Mouse (Mus musculus): Measurements from ENCODE around the gene Fgl2. TPM values are rescaled to one million over a fixed set of nuclear protein-coding genes. Genes with fewer than 3 reads are reported as not detected.

Gene Fgl2
- total RNA-seq, 2 experiments from 2014 or later: 1.8 to 1.9 TPM

DNA sequence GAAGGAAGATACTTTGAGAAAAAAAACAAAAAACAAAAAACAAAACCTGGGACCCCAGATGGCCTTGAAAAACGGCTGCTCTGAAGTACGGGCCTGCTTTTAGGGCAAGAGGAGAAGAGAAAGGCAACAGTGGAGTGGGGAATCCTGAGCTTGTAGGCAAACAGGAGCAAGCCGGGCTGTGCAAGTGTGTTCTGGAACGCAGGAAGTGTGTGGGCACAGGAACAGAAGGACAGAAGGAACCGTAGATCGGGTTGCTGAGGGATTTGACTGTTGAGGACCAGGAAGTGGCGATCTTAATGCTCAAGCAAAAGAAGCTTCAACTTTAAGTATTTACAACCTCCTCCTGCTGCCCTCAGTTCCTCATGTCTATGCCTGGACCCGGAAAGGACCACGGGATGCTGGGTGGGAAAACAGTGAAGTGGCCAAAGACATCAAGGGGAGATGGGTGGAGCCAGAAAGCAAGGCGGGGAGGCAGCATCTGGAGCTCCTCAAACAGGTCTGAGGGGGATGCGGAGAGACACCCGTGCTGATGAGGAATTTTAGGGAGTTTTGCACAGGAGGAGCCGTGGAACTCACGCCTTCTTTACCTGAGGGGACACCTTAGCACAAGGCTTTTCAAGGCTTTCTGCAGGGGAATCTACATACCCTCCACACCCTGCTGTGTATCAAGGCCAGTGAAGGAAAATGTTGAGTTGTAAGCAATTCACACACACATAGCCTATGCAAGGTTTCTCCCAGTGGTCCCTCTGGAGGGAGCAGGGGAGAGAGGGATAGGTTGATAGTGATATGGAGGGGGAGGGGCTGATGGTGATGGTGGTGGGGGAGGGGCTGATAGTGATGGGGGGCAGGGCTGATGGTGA, 11.2 kb downstream of the Fgl2 start:
- DNase-seq: no peak
- intact Hi-C loops (cut with DNase I): no loop called here

- intact Hi-C loops (cut with DNase I): no loop called here
- DNase-seq: no peak
These were observed 12.0 kb downstream of the Fgl2 start for GRCm38 (mm10) chr5:21384252-21384960.

DNA sequence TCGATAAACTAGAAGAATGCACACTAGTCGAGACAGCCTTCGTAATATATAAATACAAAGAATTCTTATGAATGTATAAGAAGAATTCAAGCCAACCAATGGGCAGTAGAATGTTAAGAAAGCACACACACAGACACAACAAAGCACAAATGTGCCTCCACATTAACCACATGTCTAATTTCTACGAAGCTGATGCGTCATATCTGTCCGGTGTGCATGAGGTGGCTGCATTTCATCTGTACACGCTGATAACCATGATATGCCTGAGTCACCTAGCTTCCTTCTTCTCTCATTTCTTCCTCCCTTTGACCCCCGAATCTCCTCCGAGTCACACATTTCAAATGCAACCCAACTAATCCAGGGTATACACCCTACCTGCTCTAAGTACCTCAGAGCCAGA, 12.5 kb downstream of the Fgl2 start:
- intact Hi-C loops (cut with DNase I): no loop called here

DNA sequence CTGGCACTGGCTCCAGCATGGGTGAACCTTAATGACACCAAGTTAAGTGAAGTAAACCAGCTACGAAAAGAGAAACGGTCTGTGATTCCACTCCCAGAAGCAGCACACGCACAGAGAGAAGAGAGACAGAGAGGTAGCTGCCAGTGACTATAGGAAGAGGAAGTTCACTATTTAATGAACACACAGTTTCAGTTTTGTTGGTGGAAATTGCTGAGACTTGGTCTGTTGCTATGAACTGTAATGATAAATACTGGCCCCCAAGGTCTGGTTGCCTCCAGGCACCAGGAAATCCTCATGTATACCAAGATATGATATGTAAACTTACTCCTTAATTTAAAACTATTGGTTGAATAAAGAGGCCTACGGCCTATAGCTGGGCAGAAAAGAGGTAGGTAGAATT, 14.0 kb downstream of the Fgl2 start:
- intact Hi-C loops (cut with DNase I): no loop called here
- DNase-seq: no peak

More for the DNA sequence above, 12.5 kb downstream of the Fgl2 start:
- no peak for DNase-seq

DNA sequence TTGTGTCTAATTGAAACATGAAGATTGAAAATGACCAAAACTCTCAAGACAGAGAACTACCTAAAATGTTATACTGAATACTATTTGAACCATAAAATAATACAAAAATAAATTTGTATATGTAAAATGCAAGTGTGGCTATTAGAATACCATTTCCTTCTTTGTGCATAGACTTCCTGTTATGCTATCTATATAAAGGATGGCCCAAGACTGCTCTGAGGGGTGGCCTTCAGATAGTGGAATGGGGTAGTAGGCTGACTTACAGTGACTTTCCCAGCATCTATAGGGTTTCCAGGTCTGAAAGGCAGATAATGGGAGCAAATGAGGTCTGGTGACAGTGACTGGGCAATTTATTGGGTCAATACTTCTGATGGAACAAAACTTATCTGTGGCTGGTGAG, 14.9 kb downstream of the Fgl2 start:
- DNase-seq: no peak
- intact Hi-C loops (cut with DNase I): no loop called here

- intact Hi-C loops (cut with DNase I): no loop called here
- no peak for DNase-seq
These were observed 16.4 kb downstream of the Fgl2 start for GRCm38 (mm10) chr5:21388855-21389254.

DNA sequence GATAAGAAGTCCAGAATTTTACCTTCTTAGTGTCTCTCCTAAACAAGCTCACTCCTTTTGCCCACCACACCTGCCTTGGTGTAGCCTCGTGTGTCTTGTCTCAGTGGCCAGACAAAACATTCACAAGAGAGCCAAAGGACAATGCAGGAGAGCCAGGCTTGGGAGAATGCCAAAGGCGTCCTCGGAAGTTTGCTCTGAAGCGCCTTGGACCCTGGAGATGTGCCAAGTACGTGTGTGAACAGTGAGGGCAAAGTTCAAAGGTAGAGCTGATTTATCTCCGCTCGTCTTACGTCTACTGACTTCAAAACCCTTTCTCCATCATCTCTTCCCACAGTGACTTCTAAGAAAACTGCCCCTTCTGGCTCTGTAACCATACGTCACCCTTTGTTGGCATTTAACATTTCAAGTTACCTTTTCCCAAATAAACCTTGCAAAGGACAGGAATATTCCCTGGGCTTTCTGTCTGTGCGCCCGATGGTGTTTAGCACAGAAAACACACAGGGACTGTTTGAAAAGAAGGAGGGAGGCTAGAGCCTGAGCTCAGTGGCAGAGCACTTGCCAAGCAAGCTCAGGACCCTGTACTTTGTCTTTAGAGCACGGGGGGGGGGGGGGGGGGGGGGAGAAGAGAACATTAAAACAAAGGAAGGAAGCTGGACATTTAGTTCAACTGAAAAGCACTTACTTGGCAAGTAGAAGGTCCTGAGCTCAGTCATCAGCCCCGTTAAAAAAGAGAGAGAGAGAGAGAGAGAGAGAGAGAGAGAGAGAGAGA, 19.4 kb downstream of the Fgl2 start:
- DNase-seq: no peak
- intact Hi-C loops (cut with DNase I): no loop called here

- intact Hi-C loops (cut with DNase I): no loop called here
- DNase-seq: no peak
These were observed 22.1 kb downstream of the Fgl2 start for GRCm38 (mm10) chr5:21394562-21394961.

GRCm38 (mm10) chr5:21395205-21395840, 22.9 kb downstream of the Fgl2 start:
- intact Hi-C loops (cut with DNase I): no loop called here
- DNase-seq: no peak

- intact Hi-C loops (cut with DNase I): no loop called here
These were observed 38.8 kb downstream of the Fgl2 start for GRCm38 (mm10) chr5:21411261-21411666.

DNA sequence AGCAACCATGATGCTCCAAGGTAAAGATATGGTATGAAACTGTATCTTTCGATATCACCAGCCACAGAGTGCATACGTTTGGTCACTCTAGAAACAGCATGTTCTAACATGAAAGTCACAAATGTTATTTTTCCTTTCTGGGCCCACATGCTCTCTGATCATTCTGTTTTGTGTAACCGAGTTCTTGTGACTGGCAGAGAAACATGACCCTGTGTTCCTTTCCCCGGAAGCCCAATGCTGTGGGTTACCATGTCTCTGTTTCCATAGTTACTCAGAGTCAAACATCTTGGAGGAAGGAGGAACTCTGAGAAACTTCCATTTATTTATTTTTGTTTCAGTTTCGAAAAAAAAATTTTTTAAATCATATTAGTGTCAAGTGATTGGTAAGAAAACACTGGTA, 39.6 kb downstream of the Fgl2 start:
- intact Hi-C loops (cut with DNase I): no loop called here
- no peak for DNase-seq

More at GRCm38 (mm10) chr5:21411261-21411666, 38.8 kb downstream of the Fgl2 start:
- no peak for DNase-seq

- no peak for DNase-seq
- intact Hi-C loops (cut with DNase I): no loop called here
These were observed 40.9 kb downstream of the Fgl2 start for GRCm38 (mm10) chr5:21413322-21413721.

DNA sequence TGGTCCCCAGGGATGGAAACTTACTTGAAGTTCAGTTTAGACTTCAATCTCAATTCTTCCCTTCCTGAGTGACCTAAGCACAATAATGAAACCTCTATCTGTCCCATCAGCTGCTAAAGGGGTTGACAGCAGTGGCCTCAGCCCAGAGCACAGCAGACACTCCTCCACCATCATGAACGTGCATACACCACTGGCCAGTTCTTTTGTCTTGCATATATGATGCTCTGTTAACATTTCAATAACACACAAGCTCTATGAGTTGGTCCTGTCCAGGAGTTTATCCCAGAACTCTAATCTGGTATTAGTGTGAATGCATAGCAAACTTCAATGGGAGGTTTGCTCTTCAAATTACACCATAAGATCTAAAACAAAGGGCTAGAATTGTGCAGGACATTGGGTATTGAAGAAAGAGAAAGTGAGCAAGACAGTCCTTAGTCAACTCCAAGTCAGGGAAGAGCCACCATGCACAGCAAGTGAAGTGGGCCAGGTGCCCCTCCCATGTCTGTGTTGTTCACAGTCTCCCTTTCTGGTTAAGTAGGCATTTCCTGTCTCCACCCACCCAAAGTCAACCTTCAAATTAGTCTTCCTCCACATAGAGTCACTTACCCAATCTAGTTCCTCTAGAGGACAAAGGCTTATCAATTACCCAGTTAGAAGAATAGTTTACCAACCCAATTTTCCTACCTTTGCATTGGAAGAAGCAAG, 41.8 kb downstream of the Fgl2 start:
- intact Hi-C loops (cut with DNase I): no loop called here
- no peak for DNase-seq

DNA sequence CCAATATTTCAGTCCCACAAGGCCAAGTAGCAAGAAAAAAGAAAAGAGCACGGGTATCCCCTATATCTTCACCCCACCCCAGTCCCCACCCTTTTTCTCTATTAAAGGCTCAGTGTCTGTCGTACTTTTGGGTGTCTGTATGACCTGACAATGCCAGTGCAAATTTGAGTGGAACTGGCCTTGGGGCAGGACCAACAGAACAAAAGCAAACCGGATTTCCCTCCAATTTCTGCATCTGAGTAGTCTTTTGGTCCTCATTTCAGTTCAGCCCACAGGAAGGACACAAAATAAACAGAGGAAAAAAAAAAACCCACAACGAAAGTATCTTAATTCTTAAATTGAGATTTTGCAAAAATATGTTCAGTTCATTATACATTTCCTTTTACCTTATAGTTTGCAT, 46.2 kb downstream of the Fgl2 start:
- no peak for DNase-seq
- intact Hi-C loops (cut with DNase I): no loop called here

DNA sequence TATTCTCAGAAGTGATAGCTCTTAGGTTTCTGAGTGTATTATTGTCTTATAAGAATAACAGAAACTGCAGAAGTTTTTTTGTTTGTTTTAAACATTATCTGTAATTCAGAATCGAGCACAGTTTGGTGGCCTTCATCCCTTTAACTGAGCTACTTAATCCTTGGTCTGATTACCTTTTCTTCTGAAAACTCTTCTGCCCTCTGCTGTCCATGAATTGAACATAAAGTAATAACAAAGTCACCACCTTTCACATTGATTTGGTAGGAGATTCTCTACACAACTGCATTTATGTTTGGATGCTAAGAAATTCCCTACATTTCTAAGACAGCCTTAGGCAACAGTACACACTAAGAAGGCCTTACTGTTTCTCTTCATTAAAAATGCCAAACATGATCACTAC, 48.2 kb downstream of the Fgl2 start:
- intact Hi-C loops (cut with DNase I): loop anchor here (5.0 kb wide), 1 partner anchor 158 kb away; no protein-coding TSS in a partner anchor
- no peak for DNase-seq

DNA sequence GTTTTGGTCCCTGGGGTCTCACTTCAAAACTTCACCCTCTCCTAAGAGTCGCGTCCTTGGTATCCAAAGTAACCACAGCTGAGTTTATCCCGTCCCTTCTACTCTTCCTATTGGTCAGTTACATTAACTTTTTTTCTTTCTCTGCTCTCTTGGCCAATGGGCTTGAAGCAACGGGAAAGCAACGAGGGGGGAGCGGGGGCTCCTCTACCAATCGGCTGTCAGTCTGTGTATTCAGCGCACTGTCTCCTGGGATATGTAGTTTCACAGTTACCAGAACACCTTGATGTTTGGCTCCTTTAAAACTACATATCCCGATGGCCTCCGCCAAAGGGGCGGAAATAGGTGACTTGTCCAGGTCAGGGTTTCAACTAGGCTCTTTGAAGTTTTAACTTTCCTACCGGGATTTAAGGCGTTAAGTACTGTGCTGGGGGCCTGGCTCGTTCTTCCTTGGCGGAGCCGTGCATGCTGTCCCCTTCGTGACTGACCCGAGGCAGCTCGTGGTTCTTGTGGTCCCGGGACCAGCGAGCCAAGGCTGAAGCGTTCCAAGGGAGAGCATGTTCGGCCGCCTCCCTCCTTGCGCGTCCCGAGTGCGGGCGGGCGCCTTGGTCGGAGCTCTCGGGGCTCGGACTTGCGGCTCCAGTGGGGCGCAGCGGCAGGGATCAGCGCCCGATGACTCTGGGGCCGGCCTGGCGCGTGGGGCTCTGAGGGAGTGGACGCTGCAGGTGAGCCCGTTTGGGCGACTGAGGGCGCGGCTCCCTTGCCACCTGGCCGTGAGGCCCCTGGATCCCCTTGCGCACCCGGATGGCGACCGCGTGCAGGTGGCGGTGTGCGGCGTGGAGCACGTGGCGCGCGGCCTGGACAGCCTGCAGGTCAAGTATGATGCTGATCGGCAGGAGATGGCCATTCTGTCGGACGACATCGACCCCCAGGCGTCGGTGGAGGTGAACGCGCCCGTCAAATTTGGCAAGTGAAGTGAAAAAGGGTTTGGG, 52.5 kb downstream of the Fgl2 start, which contains the start of the genes Ccdc146 and Fam185a:
Ccdc146 (minus strand) TSS at position 64 of the 989 bp plus-strand sequence.
Fam185a (plus strand) TSS at position 345 of the 989 bp plus-strand sequence.
- intact Hi-C loops (cut with DNase I): loop anchor here (5.0 kb wide), 1 partner anchor 163 kb away; no protein-coding TSS in a partner anchor
- DNase-seq: peak; percentile 95

- intact Hi-C loops (cut with DNase I): no loop called here
- DNase-seq: no peak
These were observed 54.2 kb downstream of the Fgl2 start for GRCm38 (mm10) chr5:21426666-21427065.

Measured in left cerebral cortex, postnatal 4 days (tissue).